Mouse (Mus musculus) activated CD4-positive, CD25-positive, alpha-beta regulatory T cell, adult 4 months (primary cell): ENCODE measurements around the gene Nmrk2. TPM values are rescaled to one million over a fixed set of nuclear protein-coding genes. Genes with fewer than 3 reads are reported as not detected.
"Not testable (repeated sequence)": the region's sequence is repeated elsewhere in the genome, so short reads cannot be mapped to it uniquely, and the experiment has no call there.

Experiments
- ATAC-seq: one replicate; pipeline ENCODE4 v1.8.0; 2017
- polyA plus RNA-seq, 2 experiments: library from polyadenylated mRNA; unstranded; fragments of 100-300 nt; shearing (Covaris generic); gene quantifications; one replicate each; pipeline ENCODE4 v1.2.1; 2017

The Nmrk2 gene
- polyA plus RNA-seq, 2 experiments from 2014 or later = 0.17 TPM; not detected in 1

- ATAC-seq = no peak
Observed at GRCm38 (mm10) chr10:81183805-81184204, 18.0 kb downstream of the Nmrk2 start, which contains the start of gene 4930442H23Rik. Gene 4930442H23Rik (minus strand): TSS chr10:81183849.

- ATAC-seq = peak; percentile 93
Observed at GRCm38 (mm10) chr10:81182336-81183333, 19.2 kb downstream of the Nmrk2 start, which contains the start of gene Dapk3. Gene Dapk3 (plus strand): TSS chr10:81183005.

GRCm38 (mm10) chr10:81181860-81182259 lies 20.0 kb downstream of the Nmrk2 start:
- ATAC-seq = not testable (repeated sequence)

- no peak for ATAC-seq
Observed at GRCm38 (mm10) chr10:81180946-81181345, 20.9 kb downstream of the Nmrk2 start.

- ATAC-seq = no peak
Observed at GRCm38 (mm10) chr10:81179451-81180342, 22.2 kb downstream of the Nmrk2 start.

DNA sequence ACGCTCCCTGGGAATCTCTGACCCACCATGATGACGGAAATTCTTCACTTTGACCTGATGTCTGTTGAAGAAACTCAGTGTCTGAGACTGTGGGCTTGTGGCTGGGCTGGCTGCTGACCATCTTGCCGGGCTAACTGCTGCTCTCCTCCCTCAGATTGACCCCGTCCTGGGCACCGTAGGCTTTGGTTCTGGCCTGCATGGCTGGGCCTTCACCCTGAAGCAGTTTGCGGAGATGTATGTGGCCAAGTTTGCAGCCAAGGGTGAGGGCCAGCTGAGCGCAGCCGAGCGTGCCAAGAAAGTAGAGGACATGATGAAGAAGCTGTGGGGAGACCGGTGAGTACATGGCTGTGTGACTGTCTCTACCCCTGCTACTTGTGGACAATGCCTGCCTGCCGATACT lies 22.9 kb downstream of the Nmrk2 start:
- no peak for ATAC-seq

- no peak for ATAC-seq
Observed at GRCm38 (mm10) chr10:81177958-81178712, 23.7 kb downstream of the Nmrk2 start.

GRCm38 (mm10) chr10:81177491-81177925 lies 24.3 kb downstream of the Nmrk2 start:
- no peak for ATAC-seq

GRCm38 (mm10) chr10:81176466-81177271 lies 25.2 kb downstream of the Nmrk2 start, which contains the start of gene Eef2:
Gene Eef2 (plus strand): TSS chr10:81176631.
- ATAC-seq = peak; percentile 60

GRCm38 (mm10) chr10:81175936-81176465 lies 25.9 kb downstream of the Nmrk2 start:
- ATAC-seq = no peak

- ATAC-seq = not testable (repeated sequence)
Observed at GRCm38 (mm10) chr10:81175345-81175701, 26.5 kb downstream of the Nmrk2 start.

GRCm38 (mm10) chr10:81174617-81175344 lies 27.1 kb downstream of the Nmrk2 start:
- peak; percentile 47 for ATAC-seq

DNA sequence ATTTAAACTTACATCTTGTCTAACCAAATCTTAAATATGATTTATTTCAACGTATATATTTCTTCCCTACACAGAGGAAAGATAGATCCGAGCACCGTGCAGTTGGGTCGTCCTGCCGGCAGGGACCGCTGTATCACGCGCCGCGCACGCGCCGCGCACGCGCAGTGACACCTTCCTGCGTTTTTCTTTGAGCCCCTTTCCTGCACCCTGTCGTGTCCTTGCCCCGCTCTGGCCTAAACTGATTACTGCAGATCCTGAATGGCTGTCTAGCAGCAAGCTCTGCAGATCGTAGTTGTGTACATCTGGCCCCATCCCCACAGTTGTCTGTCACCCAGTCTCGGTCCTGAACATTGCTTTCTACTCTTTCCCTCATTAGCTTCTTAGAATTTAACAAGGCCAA lies 28.7 kb downstream of the Nmrk2 start:
- ATAC-seq = peak; percentile 24

DNA sequence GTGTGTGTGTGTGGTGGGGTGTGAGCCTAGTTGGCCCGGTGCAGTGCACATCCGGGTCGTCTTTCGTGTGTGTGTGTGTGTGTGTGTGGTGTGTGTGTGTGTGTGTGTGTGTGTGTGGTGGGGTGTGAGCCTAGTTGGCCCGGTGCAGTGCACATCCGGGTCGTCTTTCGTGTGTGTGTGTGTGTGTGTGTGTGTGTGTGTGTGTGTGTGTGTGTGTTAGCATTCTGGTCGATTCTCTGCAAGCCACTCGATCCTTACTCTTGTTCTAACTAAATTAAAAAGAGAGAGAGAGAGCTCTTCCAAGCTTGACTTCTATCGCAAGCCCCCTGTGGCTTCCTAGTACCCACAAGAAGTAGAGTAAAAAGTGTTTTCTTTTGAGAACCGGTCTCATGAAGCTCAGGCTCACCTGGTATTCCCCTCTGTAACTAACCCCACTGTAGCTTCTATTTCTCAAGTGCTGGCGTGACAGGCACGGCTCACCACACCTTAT lies 32.4 kb downstream of the Nmrk2 start:
- peak; percentile 36 for ATAC-seq

DNA sequence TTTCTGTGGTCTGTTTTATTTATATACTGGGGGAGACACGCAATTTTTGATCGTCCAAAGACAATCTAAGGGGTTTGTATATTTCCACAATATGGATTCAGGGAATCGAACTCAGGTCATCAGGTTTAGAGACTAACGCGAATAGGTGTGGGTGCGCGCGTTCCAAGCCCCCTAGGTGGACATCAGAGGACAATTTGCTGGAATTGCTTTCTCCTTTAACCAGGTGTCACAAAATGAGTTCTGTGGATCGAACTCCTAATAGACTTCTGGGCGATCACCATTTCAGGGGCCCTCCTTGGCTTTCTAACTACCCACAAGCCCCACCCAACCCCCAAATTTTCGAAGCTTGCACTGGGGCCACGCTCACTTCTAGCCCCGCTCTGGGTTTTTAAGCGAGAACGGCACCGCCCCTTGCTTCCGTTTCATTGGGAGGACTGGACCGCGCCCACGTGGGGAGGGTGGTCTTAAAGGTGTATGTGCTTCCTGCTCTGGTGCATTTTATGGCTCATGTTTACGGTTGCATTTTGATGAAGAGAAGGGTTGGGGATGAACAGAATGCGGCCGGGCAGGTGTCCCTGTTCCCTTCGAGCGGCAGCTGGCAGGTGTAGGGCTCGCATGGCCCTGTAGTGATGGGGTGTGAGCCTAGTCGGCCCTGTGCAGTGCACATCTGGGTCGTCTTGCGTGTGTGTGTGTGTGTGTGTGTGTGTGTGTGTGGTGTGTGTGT lies 33.2 kb downstream of the Nmrk2 start:
- peak; percentile 41 for ATAC-seq

DNA sequence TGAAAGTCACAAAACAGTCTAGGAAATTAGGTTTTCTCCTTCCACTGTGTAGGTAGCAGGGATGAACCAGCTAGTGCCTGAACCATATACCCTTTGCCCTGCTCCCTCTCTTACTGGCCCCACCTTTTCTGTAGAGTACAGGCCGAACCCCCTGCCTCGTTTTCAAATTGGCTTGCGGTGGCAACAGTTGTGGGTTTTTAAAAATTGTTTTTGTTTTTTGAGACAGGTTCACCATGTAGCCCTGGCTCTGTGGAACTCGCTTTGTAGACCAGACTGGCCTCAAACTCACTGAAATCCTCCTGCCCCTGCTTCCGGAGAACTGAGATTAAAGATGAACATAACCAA lies 33.8 kb downstream of the Nmrk2 start:
- ATAC-seq = peak; percentile 32

DNA sequence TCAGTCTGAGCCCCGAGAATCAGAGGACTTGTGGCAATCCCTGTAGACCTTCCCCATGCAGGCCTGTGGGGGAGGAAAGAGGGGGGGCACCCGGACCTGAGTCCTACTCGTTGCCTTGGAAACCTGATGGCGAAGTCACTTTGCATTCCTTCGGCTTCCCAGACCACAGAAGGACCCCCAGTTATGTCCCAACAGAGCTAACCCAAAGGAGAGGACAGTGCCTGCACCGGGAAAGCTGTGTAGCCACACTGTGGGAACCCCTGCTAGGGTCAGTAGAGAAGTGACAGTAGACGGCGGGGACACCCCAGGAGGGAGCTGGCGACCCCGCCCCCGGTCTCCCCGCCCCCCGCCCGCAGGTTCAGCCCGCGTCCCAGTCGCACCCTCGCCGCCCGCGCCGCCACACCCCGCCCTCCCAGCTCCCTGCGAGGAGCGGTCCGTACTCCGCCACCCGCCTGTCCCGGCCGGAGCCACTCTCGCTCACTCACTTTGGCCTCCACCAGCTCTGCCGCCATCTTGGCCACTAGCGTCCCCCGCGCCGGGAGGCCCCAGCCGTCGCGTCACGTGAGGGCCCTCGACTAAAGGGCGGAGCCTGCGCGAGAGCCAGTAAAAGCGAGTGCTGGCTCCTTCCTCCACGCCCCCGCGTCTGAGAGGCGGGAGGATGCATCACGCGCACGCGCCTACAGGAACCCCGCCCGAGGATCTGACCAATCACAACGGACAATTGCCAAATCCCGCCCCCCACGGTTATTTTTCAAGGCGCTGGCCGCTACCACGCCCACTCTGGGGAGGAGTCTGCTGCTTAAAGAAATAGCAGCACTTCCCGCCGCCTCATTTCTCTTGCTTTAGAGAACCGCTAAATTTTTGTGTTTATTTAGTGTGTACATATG lies 34.4 kb downstream of the Nmrk2 start, which contains the start of gene Pias4:
TSS of gene Pias4 (minus strand) at position 724 of the 887 bp plus-strand sequence.
- ATAC-seq = peak; percentile 69

DNA sequence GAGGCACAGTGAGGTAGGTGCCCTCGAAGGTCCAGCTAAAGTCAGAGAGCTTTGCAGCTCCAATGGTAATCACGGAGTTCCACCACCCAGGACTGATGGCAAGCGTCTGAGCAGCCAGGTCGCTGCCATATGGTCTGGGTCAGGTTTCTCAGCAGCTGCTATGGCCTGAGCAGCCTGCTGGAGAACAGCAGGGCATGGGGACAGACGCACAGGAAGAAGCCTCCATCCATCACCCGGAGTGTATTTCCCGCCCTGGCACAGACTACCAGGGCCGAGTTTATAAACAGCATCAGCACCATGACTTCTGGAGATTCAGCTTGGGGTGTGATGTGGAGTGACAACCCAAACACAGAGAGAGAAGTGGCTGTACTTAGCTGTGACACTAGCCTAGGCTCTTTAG lies 36.7 kb downstream of the Nmrk2 start:
- ATAC-seq = no peak
